Mouse (Mus musculus) CD4-positive, CD25-positive, alpha-beta regulatory T cell, adult 9 weeks (primary cell): ENCODE data around the gene Raf1. TPM values are rescaled to one million over a fixed set of nuclear protein-coding genes. Genes with fewer than 3 reads are reported as not detected.

Experiments used
- polyA plus RNA-seq: library from polyadenylated mRNA; unstranded; fragments of 100-300 nt; shearing (Covaris generic); gene quantifications from one replicate; pipeline ENCODE4 v1.2.1, GENCODE M21; 2017

The Raf1 gene
- 62.8 TPM for polyA plus RNA-seq

GRCm38 (mm10) chr6:115676452-115677128 is at the start of gene Raf1:
TSS of gene Raf1 (minus strand) at chr6:115676635.

GRCm38 (mm10) chr6:115601715-115602523 is 74.5 kb downstream of the Raf1 start, which contains the start of gene Mkrn2:
TSS of gene Mkrn2 (plus strand) at chr6:115601902.

GRCm38 (mm10) chr6:115592458-115592857 is 84.0 kb downstream of the Raf1 start, which contains the start of gene Mkrn2os:
TSS of gene Mkrn2os (minus strand) at chr6:115592576.

Other genes with a start within 250 kb of the Raf1 start
- gene Tsen2, start 132.0 kb downstream of the Raf1 start, polyA plus RNA-seq, result 15.0 TPM
- 0.19 TPM for gene Mkrn2os, start 84.1 kb downstream of the Raf1 start, polyA plus RNA-seq
- gene Mkrn2, start 74.7 kb downstream of the Raf1 start, polyA plus RNA-seq, result 44.9 TPM
- not detected for gene Tmem40, start 85.8 kb upstream of the Raf1 start, polyA plus RNA-seq
- 8.4 TPM for gene Cand2, start 97.9 kb upstream of the Raf1 start, polyA plus RNA-seq
- gene Rpl32, start 132.1 kb upstream of the Raf1 start, polyA plus RNA-seq, result 3,915 TPM
- 0.15 TPM for gene Efcab12, start 161.8 kb upstream of the Raf1 start, polyA plus RNA-seq
- gene Mbd4, start 176.7 kb upstream of the Raf1 start, polyA plus RNA-seq, result 13.6 TPM
- 3.3 TPM for gene Ift122, start 176.8 kb upstream of the Raf1 start, polyA plus RNA-seq